Mouse (Mus musculus) liver, embryonic 15.5 days (tissue): ENCODE data around the gene Hs2st1. TPM values are rescaled to one million over a fixed set of nuclear protein-coding genes. Genes with fewer than 3 reads are reported as not detected.

Experiments used
- ATAC-seq: fragments of 200-750 bp; cut with Nextera tagmentation; 2 replicates; pipeline ENCODE4 v1.8.0; 2017; ENCODE audit warnings: moderate number of reproducible peaks, mild to moderate bottlenecking, moderate library complexity; ENCODE audit not compliant: insufficient read depth
- H3K27ac ChIP-seq: fragments of 300-500 bp; sonication (generic); replicated peaks from 2 replicates; pipeline ENCODE4 v1.5.1; 2015; ENCODE audit warnings: mild to moderate bottlenecking, inconsistent platforms
- H3K27me3 ChIP-seq: fragments of 300-500 bp; sonication (generic); 2 replicates; pipeline ENCODE4 v1.6.1; 2015; ENCODE audit warnings: mild to moderate bottlenecking, inconsistent platforms
- H3K36me3 ChIP-seq: fragments of 300-500 bp; sonication (generic); replicated peaks from 2 replicates; pipeline ENCODE4 v1.6.1; 2015; ENCODE audit warnings: moderate library complexity, mild to moderate bottlenecking, inconsistent platforms
- H3K4me1 ChIP-seq: fragments of 300-500 bp; sonication (generic); replicated peaks from 2 replicates; pipeline ENCODE4 v1.6.1; 2015; ENCODE audit warnings: inconsistent platforms
- H3K4me2 ChIP-seq: fragments of 300-500 bp; sonication (generic); 2 replicates; pipeline ENCODE4 v1.6.1; 2015; ENCODE audit warnings: moderate library complexity, mild to moderate bottlenecking, inconsistent platforms
- H3K4me3 ChIP-seq: fragments of 300-500 bp; sonication (generic); replicated peaks from 2 replicates; pipeline ENCODE4 v1.5.1; 2015; ENCODE audit warnings: mild to moderate bottlenecking, inconsistent platforms
- H3K9ac ChIP-seq: fragments of 300-500 bp; sonication (generic); 2 replicates; pipeline ENCODE4 v1.6.1; 2015; ENCODE audit warnings: moderate library complexity, mild to moderate bottlenecking, inconsistent platforms
- H3K9me3 ChIP-seq: fragments of 300-500 bp; sonication (generic); replicated peaks from 2 replicates; pipeline ENCODE4 v1.6.1; 2016; ENCODE audit warnings: inconsistent platforms
- WGBS: fragments of 180-500 bp; shearing (Covaris S2); methylation state at CpG from one replicate; pipeline ENCODE4 v1.1.7; 2015; ENCODE audit warnings: mixed read lengths; ENCODE audit not compliant: insufficient replicate concordance; 5-methylcytosine and 5-hydroxymethylcytosine counted together
- polyA plus RNA-seq: library from polyadenylated mRNA; unstranded; fragments of >200 nt; fragmentation: Nextera tagmentation; extraction: Ambion mirVana; gene quantifications from 2 replicates; pipeline ENCODE4 v1.2.1, GENCODE M21; 2015

Gene Hs2st1
- polyA plus RNA-seq, 1 experiment from 2014 or later: 1.9 TPM

DNA sequence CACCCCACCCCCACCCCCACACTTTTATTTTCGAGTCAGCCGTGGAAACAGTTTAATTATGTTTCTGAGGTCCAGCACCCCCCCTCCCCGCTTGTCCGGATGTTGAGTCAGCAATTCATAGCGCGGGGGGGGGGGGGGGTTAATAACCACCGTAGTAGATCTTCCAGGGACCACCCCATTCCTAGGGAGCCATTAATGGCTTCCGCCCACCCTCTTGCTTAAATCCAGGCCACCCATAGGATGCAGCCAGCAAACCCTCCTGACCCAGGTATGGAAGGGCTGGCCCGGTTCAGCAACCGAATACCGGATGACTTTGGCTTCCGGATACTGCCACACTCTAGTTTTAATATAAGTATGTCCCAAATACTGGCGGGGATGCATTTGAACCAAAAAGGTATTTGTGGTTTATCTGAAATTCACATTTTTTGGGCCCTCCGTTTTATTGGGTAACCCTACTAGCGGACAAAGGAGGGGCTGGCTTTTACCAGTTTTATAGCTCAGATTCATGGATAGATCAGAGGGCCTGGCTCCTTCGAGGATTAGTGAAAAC, 188.5 kb downstream of the Hs2st1 start:
- H3K9me3 ChIP-seq: no peaks in the 10 kb centered on the region
- H3K27ac ChIP-seq: no peak overlapping the region
- H3K27me3 ChIP-seq: no peaks in the 10 kb centered on the region
- no peaks in the 10 kb centered on the region for H3K36me3 ChIP-seq
- H3K4me1 ChIP-seq: peaks cover 9% of the 10 kb centered on the region
- peak overlapping the region; percentile 65 for H3K4me2 ChIP-seq
- no peak for ATAC-seq
- peak overlapping the region; percentile 43 for H3K4me3 ChIP-seq
- no peak overlapping the region for H3K9ac ChIP-seq
- 22% methylated on average over 16 of the region's 16 CpGs for WGBS

DNA sequence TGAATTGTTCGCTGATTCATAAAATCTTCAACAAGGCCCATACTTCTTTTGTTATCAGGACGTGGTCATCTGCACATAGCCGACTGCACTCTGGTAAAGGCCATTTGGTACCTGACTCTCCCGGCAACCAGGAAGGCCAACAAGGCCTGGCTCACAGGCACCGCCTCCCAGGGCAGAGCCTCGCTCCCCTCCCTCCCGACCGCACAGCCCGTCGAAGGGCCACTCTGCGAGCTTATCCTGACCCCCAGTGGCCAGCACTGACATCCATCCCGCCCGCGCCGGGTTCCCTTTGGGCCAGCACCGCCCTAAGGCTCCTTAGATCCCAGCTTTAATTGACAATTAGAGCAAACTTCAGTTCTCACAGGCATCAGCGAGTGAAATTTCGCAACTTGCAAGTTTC, 189.1 kb downstream of the Hs2st1 start:
- 1% methylated on average over 18 of the region's 18 CpGs for WGBS
- H3K27me3 ChIP-seq: no peaks in the 10 kb centered on the region
- no peaks in the 10 kb centered on the region for H3K36me3 ChIP-seq
- ATAC-seq: peak; percentile 79
- 0 out of 2 replicates have a peak overlapping the region, but pooled peaks have one; percentile 1 for H3K9ac ChIP-seq
- H3K9me3 ChIP-seq: no peaks in the 10 kb centered on the region
- H3K4me3 ChIP-seq: peak overlapping the region; percentile 43
- peak overlapping the region; percentile 65 for H3K4me2 ChIP-seq
- H3K4me1 ChIP-seq: peaks cover 11% of the 10 kb centered on the region
- no peak overlapping the region for H3K27ac ChIP-seq

DNA sequence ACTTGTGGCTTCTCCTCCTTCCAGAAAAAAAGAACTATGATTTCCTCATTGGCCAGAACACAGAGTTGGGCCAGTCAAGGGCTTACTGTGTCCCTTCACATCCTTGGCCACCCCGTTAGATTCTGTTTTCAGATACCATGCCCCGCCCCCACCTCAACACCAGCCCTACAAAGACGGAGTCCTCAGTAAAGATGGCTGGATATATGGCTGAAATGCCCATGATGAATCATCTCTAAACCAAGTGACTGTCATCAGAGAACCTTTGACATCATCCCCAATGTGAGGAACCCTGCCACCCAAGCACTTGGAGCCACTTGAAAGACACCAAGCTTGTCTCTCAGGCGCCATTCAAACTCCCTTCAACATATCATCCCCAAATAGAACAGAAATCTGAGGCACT, 190.2 kb downstream of the Hs2st1 start:
- ATAC-seq: no peak
- H3K27ac ChIP-seq: no peak overlapping the region
- H3K9me3 ChIP-seq: no peaks in the 10 kb centered on the region
- H3K4me1 ChIP-seq: peaks cover 14% of the 10 kb centered on the region
- H3K27me3 ChIP-seq: no peaks in the 10 kb centered on the region
- H3K4me2 ChIP-seq: no peak overlapping the region
- no peak overlapping the region for H3K4me3 ChIP-seq
- WGBS: 64% methylated on average over 4 of the region's 4 CpGs
- no peaks in the 10 kb centered on the region for H3K36me3 ChIP-seq
- no peak overlapping the region for H3K9ac ChIP-seq

Other genes starting within 250 kb of the Hs2st1 start
- gene Selenof, start 123 bp upstream of the Hs2st1 start, polyA plus RNA-seq: 290 and 291 TPM in 2 replicates
- 79.7 and 86.7 TPM in 2 replicates for gene Sh3glb1, start 150.2 kb upstream of the Hs2st1 start, polyA plus RNA-seq
- gene Clca3a1, start 190.8 kb upstream of the Hs2st1 start, polyA plus RNA-seq: 3.9 and 4.2 TPM in 2 replicates
- not detected in 2 replicates for gene Clca3a2, start 249.3 kb upstream of the Hs2st1 start, polyA plus RNA-seq